Mouse (Mus musculus) megakaryocyte, embryonic 14.5 days (primary cell): ENCODE measurements around the gene Parva.

Experiments used
- FLI1 ChIP-seq: IDR thresholded peaks from 2 replicates; pipeline ENCODE4 v1.6.1; 2012; ENCODE audit warnings: low read length, inconsistent platforms, mixed read lengths
- GATA1 ChIP-seq: IDR thresholded peaks from 3 replicates; pipeline ENCODE4 v1.6.1; 2012; ENCODE audit warnings: mixed read lengths, low read length, inconsistent platforms, borderline replicate concordance

DNA sequence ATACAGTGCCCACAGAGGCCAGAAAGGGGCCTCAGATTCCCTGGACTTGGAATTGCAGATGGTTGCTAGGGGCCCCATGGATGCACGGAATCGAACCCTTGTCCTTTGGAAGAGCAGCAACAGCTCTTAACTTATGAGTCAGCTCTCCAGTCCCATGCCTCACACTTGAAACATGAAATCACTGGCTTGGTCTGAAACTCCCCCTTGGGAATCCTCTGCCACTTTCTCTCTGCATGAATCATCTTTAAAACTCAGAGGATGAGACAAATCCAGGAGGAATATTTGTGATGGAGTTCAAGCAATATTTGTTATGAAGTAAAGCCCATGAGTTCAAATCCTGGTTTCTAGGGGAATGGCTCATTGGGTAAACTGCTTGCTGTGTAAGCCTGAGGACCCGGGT lies 29.5 kb upstream of the Parva start:
- TF ChIP-seq FLI1 = no peak
- TF ChIP-seq GATA1 = no peak
